Mouse (Mus musculus): ENCODE data around the gene Mef2b.

Mef2b gene

DNA sequence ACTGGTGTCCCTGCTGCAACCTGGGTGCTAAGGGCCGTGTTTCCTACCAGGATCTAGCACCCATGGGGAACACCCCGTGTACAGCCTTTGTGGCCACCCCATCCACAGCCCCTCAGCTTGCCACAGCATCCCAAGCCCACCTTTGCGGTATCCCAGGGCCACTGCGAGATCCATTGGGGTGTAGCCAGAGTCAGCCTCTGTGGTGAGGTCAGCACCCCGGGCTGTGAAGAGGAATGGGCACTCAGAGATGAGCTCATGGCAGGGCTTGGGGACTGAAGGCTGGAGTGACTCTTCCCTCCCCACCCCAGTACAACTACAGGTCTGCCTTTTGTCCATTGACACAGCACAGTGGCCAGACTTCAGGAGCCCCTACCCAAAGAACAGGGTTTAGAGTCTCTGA lies 5.4 kb upstream of the Mef2b start:
- no peak for DNase-seq (ENCODE audit: low read depth, low spot score)

DNA sequence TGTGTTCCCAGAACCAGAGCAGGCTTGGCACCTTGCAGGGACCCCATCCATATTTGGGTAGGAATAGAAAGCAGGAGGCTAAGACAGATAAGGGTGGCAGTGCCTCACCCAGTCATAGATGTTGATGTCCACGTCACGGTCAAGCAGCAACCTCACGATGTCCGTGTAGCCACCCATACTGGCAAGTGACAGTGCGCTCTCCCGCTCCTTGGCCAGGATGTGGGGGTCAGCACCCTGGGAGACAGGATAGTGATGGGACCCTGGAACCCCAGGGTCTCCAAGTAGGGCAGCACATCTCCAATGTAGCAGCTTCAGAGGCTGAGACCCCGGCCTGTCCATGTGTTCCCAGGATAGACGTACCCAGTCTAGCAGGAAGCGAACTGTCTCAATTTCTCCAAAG lies 4.6 kb upstream of the Mef2b start:
- DNase-seq (ENCODE audit: low read depth, low spot score): no peak

DNA sequence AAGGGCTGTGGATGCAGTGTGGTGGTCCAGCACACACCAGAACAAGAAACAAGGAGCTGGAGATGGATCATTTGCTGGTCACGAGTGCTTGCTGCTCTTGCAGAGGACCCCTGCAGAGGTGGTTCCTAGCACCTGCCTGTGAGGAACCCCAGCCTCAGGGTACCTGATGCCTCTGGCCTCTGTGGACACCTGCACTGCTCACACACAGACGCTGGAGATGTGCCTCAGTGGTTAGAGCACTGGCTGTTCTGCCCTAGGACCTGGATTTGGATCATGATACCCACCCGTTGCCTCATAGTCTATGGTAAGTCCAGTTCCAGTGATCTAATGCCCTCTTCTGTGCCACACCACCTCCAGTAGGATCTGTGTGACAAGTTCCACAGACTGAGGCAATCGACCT lies 2.9 kb upstream of the Mef2b start:
- no peak for DNase-seq (ENCODE audit: low read depth, low spot score)

DNA sequence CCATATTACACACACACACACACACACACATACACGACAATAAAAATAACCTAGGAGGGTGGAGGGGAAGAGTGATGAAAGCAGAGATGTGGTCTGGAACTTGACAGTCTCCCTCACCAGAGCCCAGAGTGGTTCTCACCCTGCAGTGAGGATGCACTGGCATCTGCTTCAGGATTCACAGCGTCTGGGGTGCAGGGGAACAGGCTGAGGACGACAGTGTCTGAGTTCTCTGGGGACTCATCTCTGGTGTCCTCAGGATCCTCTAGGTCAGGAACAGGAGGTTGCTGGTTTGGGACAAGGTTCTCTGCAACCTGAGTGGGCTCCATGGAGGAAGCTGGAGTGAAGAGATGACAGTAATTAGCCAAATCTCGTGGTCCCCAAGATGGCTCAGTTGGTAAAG lies 1.6 kb upstream of the Mef2b start:
- no peak for DNase-seq (ENCODE audit: low read depth, low spot score)

DNA sequence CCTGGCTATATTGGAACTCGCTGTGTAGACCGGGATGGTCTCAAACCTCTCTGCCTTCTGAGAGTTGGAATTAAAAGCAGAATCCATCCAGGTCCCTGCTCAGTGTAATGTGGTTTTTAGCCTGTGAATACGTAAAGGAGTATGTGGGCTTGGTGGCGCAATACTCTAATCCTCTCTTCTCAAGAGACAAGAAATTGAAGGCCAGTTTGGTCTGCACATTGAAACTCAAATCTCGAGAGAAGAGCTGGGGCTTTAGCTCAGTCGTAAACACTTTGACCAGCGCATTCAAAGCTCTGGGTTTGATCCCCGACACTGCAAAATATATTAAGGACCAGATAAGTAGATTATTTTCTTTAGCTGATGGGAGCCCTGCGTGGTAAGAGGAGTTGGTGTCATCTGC lies 470 bp downstream of the Mef2b start:
- DNase-seq (ENCODE audit: low read depth, low spot score): no peak

DNA sequence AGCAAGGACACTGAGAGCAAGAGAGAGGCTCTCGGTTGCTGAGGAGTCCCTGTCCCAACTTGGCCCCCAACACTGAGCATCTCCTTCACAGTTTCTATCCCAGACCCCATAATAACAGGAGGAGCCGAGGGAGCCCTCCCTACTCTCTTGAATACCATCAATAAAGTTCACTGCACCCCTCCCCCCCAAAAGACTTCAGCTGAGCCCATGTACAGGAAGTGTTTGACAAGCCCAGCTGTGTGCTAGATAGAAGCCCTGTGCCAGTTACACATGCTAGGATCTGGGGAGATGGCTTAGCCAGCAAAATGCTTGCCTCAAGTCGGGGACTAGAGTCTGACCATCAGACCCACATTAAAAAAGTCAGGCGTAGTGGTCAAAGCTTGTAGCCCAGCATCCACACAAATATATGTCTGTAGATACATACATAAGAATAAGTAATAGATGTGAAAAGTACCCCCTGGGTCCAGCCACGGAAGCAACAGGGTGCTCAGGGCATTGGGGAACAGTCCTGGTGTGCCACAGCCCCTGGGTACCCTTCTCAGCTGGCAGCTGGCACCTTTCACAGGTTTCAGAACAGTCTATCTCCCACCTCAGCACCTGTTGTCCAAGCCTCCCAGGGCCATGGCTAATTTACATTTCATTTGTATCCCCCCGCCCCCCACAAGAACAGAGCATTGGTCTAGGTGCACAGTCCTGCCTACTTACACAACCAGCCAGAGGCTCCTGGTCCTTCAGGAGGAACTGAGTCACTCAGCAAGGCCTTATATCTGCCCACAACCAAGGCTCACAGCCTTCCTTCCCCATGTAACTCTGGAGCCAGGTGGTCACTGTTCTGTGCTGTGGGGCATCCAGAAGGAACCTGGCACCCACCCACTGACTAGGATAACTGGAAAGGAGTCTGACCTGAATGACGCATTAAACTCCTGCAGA lies 8.4 kb downstream of the Mef2b start:
- DNase-seq (ENCODE audit: low read depth, low spot score): no peak

DNA sequence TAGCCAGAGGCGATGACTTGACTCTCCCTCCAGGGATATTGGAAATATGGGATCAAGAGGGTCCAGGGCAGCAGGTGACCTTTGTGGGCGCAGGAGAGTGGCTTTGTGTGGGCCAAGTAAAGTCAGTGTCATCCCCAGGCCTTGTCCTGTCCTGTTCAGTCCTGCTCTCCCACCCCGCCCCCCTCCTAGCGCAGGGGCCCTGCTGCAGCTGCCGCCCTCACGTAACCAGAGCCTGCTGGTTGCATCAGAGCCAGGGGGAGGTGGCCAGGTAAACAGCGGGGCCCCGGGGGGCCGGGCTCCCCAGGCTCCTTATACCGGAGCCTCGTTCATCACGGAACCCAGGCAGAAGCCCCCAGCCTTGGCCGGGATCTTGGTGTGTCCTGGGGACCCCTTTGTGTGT lies 10.6 kb downstream of the Mef2b start:
- no peak for DNase-seq (ENCODE audit: low read depth, low spot score)

DNA sequence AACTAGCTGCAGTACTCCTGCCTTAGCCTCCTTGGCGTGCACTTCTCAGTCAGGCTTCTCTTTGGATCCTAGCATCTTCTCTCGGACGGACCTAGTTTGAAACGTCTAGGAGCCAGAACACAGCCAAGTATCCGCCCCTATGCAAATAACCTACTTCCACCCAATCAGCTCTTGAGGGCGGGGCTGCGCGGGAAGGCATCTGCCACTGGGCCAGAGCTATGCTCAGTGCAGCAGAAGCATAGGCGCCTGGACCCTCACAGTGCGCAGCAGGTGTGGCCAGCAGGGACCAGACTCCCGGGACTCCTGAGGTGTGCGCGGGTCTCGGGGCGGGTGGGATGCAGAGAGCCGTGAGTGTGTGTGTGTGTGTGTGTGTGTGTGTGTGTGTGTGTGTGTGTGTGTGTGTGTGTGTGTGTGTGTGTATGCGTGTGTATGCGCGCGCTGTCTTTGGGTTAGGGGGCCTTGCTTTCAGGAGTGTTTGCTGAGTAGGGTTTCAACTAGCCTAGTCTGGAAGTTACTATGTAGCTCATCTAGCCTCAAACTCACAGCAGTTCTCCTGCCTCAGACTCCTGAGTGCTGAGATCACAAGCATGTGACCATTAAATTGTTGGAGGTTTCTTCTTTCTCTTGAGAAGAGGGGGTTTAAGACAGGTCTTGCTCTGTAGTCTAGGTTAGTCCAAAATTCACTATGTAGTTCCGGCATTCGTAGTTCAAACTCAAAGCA lies 13.2 kb downstream of the Mef2b start:
- peak; percentile 76 for DNase-seq (ENCODE audit: low read depth, low spot score)

DNA sequence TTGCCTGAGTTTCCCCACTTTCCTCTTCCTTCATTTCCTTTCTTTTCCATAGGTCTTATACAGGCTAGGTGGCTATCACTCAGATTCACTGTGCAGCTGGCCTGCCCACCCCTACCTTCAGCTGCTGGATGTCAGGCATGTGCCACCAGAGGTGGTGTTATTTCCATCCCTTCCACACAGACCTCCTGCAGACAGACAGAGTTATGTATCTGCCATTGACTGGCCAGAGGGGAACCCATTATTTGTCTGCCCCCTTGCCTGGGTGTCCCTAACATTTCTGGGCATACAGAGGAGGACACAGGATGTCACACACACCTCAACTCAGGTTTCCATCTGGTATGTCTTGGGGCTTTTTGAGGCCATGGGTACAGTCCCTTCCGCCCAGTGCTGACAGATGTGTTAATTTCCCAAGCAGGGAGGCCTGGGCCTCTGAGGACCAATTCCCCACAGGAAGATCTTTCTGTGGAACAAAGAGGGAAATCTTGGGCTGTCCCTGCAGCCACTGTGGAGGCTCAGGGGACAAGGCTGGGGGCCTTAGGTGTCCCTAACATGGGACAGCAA lies 17.8 kb downstream of the Mef2b start:
- DNase-seq (ENCODE audit: low read depth, low spot score): no peak

DNA sequence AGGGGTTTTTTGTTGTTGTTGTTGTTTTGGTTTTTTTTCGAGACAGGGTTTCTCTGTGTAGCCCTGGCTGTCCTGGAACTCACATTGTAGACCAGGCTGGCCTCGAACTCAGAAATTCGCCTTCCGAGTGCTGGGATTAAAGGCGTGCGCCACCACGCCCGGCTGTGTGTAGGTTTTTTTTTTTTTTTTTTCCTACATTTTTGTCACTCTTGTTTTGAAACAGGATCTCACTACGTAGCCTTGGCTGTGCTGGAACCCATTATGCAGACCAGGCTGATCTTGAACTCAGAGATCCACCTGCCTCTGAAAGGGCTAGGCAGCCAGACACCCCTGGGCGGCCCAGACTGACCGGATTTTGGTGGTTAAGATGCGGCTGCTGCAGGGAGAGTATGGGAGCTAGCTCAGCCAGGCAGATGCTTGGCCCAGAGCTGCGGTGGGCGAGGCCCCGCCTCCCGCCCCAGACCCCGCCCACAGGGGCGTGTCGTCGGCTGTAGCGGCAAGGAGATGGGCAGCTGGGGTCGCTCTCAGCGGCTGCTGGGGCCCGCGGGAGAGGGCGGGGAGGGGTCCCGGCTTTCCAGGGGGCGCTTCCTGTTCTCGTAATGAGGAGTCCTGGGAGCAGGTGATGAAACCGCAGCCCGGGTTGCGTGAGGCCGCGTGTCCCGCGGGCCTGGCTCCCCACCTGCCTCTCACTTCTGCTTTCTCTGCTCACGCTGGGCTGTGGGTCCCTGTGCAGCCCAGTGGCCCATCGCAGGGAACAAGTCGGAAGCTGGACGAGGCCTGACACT lies 18.8 kb downstream of the Mef2b start:
- DNase-seq (ENCODE audit: low read depth, low spot score): peak; percentile 79

DNA sequence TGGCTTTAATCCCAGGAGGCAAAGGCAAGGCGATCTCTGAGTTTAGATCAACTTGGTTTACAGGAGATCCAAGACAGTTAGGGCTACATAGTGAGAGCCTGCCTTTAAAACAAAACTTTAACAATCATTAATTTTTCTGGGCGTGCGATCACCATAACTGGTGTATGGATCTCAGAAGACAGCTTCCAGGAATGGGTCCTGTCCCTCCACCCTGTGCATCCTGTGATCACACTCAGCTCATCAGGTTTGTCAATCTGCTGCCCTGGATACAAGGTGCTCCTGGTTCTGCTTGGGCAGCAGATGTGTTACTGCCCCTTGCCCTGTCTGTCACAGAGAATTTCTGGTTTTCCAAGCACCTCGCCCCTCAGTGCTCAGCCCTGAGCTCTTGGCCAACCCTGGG lies 19.7 kb downstream of the Mef2b start:
- no peak for DNase-seq (ENCODE audit: low read depth, low spot score)

DNA sequence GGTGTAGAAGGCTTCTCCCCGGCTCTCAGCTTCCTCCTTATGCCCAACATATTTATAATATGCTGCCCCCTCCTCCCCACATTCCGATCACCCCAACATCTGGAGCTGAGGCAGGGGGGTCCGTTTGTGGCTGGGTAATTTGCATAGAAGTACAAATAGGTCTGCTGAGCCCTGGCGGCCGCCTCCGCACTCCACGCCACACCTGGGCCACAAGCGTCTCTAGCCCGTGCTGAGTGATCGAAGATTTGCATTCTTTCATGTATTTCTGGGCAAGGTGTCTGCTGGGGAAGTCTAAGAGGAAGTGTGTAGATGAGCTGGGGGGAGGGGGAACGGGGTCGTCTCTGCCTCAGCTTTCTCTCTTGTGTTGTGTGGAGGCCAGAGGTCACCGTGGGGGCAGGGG lies 20.5 kb downstream of the Mef2b start:
- DNase-seq (ENCODE audit: low read depth, low spot score): no peak

DNA sequence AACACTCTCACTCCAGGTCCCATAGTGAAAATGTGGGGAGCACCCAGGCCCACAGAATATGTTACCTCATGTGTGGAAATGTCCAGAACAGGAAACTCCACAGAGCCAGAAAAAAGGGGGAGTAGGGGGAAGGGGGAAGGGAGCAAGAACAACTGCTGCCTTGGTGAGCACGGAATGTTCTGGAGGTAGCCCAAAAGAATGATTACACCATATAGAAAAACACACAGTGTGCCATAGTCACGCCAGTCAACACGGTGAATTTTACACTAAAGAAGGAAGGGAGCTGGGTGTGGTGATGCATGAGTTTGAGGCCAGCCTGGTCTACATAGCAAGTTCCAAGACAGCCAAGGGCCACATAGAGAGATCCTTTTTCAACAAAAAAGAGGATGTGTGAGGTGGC lies 23.8 kb downstream of the Mef2b start:
- DNase-seq (ENCODE audit: low read depth, low spot score): no peak

DNA sequence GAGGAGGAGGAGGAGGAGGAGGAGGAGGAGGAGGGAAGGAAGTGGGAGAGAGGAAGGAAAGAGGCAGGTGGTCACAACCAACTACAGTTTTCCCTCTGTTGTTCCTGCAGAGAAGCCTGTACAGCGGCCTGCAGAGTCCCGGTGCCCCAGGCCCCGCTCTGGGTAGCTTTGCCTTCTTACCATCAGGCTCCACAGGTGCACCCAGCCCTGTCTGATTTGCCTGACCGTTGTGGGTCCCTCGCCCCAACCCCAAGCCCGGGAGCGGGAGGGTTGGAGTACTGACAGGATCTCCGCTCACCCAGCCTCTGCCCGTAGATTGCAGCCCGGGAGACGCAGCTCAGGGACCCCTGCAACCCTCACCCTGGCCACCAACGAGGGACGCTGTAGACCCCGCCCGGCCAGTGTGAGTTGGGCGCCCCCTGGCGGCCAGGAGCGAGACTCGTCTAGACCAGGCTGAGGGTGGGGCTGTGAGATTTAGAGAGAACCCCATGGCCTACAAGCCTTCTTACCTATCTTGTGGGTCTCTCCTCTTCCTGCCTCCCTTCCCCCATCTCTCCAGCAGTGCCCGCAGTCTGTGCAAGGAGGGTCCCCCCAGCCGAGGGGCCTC lies 27.1 kb downstream of the Mef2b start:
- DNase-seq (ENCODE audit: low read depth, low spot score): peak; percentile 57

DNA sequence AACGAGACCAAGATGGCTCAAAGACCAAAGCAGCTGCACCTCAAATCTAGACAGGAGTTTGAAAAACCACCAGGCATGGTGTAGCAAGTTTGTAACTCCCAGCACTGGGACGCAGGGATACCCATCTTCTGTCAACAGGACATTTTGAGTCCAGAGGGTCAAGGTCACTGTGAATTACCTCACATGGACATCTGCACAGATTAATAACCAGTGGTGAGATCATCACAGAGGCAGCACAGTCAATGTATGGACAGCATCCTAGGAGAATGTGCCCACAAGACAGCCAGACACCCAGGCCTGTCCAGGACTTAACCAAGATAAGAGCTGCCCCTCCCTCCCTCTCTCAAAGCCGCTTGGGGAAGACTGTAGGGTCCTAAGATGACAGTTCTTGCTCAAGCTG lies 30.6 kb downstream of the Mef2b start:
- DNase-seq (ENCODE audit: low read depth, low spot score): no peak

DNA sequence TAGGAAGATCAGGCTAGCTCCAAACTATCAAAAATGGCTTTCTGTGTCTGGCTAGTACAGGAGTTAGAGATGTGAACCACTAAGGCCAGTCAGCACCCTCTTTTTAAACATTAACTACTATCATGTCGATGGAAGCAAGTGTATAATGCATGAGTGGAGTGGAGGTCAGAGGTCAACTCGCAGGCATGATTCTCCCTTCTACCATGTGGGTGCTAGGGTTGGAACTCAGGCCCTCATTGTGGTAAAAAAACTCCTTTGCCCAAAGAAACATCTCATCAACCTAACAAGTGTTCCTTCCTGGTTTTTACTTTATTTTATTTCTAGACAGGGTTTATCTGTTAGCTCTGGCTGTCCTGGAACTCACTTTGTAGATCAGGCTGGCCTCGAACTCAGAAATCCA lies 31.2 kb downstream of the Mef2b start:
- no peak for DNase-seq (ENCODE audit: low read depth, low spot score)

DNA sequence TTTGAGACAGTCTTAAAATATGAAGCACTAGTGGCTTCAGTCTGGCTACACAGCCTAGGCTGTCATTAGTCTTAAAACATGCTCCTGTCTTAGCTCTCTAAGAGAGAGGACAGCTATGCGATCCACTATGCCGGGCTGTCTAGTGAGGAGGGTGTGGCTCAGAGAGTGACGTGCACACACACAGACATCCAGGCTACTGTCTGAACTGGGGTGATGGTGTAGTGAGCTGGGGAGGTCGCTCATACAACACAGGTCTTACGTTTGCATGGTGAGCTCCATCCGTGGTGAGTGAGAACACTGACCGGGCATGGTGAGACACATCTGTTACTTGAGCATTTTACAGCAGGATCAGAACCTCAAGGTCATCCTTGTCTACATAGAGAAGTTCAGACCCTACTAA lies 31.7 kb downstream of the Mef2b start:
- DNase-seq (ENCODE audit: low read depth, low spot score): no peak

DNA sequence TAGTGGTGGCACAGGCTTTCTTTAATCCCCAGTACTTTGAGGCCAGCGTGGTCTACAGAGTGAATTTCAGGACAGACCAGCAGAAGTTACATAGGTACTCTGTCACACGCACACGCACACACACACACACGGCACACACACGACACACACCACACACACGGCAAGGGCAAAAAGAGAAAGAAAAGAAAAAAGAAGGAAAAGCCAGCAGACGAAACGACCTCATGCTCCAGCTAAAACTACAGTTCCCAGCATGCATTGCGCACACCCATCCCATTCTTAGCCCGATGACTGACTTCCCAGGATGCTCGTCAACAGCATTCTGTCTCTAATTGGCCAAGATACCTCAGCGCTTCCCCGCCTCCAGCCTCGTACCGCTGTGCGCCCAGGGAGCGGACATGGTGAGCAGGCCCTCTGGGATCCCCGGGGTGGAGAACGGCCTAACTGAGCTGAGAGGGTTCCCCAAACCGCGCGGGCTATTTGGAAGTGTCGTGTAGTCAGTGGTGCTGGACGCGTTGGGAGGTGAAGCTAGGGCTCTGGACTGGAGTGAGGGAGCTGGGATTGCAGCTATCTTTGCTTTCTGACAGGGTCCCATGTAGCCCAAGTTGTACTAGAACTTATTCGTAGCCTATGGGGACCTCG lies 32.7 kb downstream of the Mef2b start, which contains the start of gene Tmem161a:
TSS of gene Tmem161a (plus strand) at position 314 of the 639 bp plus-strand sequence.
- peak; percentile 99 for DNase-seq (ENCODE audit: low read depth, low spot score)

DNA sequence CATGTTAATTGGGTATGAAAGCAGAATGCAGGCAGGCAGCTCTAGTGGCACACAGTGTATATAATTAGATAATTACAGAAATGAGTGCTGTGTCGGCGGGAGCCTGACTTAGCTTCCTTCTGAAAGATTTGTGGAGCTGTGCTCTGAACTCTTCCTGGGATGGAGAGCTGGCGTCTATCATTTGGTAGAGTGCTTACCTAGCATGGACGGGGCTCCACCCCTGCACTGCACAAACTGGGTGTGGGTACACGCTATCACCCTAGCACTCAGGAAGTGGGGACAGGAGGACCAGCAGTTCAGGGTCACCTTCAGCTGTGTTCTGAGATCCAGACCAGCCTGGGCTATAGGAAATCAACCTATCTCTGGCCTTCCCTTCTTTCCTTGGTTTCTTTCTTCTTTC lies 33.8 kb downstream of the Mef2b start:
- DNase-seq (ENCODE audit: low read depth, low spot score): no peak

DNA sequence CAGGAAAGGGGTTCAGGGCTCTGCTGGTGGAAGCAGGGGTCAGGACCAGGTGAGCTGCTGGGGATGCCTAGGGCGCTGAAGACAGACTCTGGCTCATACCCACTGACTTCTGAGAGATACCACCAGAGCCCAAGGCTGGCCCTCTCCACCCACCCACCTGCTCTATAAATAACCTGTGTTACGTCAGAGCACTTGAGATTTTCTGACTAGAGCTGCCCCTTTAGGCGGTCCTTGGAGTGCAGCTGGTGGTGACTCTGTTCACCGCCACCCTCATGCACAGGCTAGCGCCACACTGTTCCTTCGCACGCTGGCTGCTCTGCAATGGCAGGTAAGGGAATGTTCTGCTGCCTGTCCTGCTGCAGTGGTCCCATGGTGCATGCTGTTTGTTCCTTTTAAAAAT lies 34.6 kb downstream of the Mef2b start:
- peak; percentile 65 for DNase-seq (ENCODE audit: low read depth, low spot score)

DNA sequence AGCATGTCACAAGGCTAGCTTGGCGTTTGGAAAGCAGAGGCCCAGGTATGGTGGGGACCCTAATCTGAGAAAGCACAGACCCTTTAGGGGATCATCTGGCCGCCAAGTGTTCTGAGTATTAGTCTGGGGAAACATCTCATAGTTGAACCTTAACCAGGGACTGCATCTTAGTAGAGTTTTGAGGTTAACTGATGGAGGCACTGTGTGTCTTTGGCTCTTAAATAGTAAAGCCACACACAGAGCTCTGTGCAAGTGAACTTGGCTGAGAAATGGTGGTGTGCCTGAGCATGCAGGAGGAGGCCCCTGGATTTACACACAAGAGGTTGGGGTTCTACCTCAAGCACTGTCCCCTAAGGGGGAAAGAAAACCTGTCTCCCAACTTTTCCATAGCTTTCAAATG lies 38.7 kb downstream of the Mef2b start:
- DNase-seq (ENCODE audit: low read depth, low spot score): no peak
